Mouse (Mus musculus) MEL (cell line): Measurements from ENCODE around the gene Slc9b2. TPM values are rescaled to one million over a fixed set of nuclear protein-coding genes. Genes with fewer than 3 reads are reported as not detected.

Experiments
- DNase-seq: peaks from one replicate; pipeline ENCODE4 v3.0.0; 2011; ENCODE audit warnings: low read depth, low spot score
- H3K27ac ChIP-seq: 2 replicates; pipeline ENCODE4 v1.5.1; 2012; ENCODE audit warnings: low read depth, mild to moderate bottlenecking, control low read depth, low read length, moderate library complexity; ENCODE audit not compliant: control insufficient read depth
- H3K27me3 ChIP-seq, 2 experiments: fragments of 150-350 bp in 1 of 2; sonication (generic) in 1 of 2; 2 replicates each; pipeline ENCODE4 v1.6.1; 2012; ENCODE audit warnings: low read length in 2 of 2, mild to moderate bottlenecking in 2 of 2, improper control_type of control experiment in 1 of 2, moderate library complexity in 1 of 2; ENCODE audit not compliant: insufficient read depth in 2 of 2, control insufficient read depth in 1 of 2
- H3K36me3 ChIP-seq, 2 experiments: 2 replicates each; pipeline ENCODE4 v1.6.1; 2012 to 2014; ENCODE audit warnings: low read length in 2 of 2, improper control_type of control experiment in 1 of 2, inconsistent platforms in 1 of 2, mild to moderate bottlenecking in 1 of 2; ENCODE audit not compliant: insufficient read depth in 2 of 2, control insufficient read depth in 1 of 2
- H3K4me1 ChIP-seq, 2 experiments: fragments of 150-350 bp in 1 of 2; sonication (generic) in 1 of 2; 2 replicates each; pipeline ENCODE4 v1.6.1; 2012; ENCODE audit warnings: low read length in 2 of 2, improper control_type of control experiment in 1 of 2, mild to moderate bottlenecking in 1 of 2; ENCODE audit not compliant: insufficient read depth in 2 of 2, control insufficient read depth in 1 of 2
- H3K4me3 ChIP-seq, 2 experiments: fragments of 150-350 bp in 1 of 2; sonication (generic) in 1 of 2; 2 replicates each; pipeline ENCODE4 v1.5.1; 2012; ENCODE audit warnings: low read depth in 2 of 2, low read length in 2 of 2, mild to moderate bottlenecking in 2 of 2, moderate library complexity in 2 of 2, control low read depth in 1 of 2, improper control_type of control experiment in 1 of 2; ENCODE audit not compliant: control insufficient read depth in 1 of 2, insufficient read depth in 1 of 2
- H3K79me2 ChIP-seq: 2 replicates; pipeline ENCODE4 v1.6.1; 2012; ENCODE audit warnings: mild to moderate bottlenecking, low read length, moderate library complexity; ENCODE audit not compliant: control insufficient read depth, poor library complexity, insufficient read depth
- H3K9ac ChIP-seq: 2 replicates; pipeline ENCODE4 v1.6.1; 2012; ENCODE audit warnings: low read depth, mild to moderate bottlenecking, control low read depth, low read length, moderate library complexity; ENCODE audit not compliant: control insufficient read depth, poor library complexity, severe bottlenecking
- H3K9me3 ChIP-seq: fragments of 150-350 bp; sonication (generic); replicated peaks from 2 replicates; pipeline ENCODE4 v1.6.1; 2012; ENCODE audit warnings: mild to moderate bottlenecking, low read length, improper control_type of control experiment, moderate library complexity; ENCODE audit not compliant: insufficient read depth
- CHD1 ChIP-seq: IDR thresholded peaks from 2 replicates; pipeline ENCODE4 v1.6.1; 2012; ENCODE audit warnings: low read depth, mild to moderate bottlenecking, inconsistent platforms, low read length, improper control_type of control experiment
- CHD2 ChIP-seq: IDR thresholded peaks from 2 replicates; pipeline ENCODE4 v1.6.1; 2011; ENCODE audit warnings: low read length, improper control_type of control experiment
- E2F4 ChIP-seq: IDR thresholded peaks from 2 replicates; pipeline ENCODE4 v1.6.1; 2011; ENCODE audit warnings: low read depth, low read length, improper control_type of control experiment, borderline replicate concordance
- EP300 ChIP-seq, 2 experiments: IDR thresholded peaks; 2 replicates each; pipeline ENCODE4 v1.6.1; 2011; ENCODE audit warnings: improper control_type of control experiment in 2 of 2, low read length in 2 of 2, low read depth in 1 of 2, mild to moderate bottlenecking in 1 of 2
- ETS1 ChIP-seq: IDR thresholded peaks from 2 replicates; pipeline ENCODE4 v1.6.1; 2012; ENCODE audit warnings: low read depth, mild to moderate bottlenecking, inconsistent platforms, low read length, improper control_type of control experiment, moderate library complexity
- GABPA ChIP-seq: IDR thresholded peaks from 2 replicates; pipeline ENCODE4 v1.6.1; 2012; ENCODE audit warnings: low read depth, mild to moderate bottlenecking, inconsistent platforms, low read length, improper control_type of control experiment, moderate library complexity
- GATA1 ChIP-seq: IDR thresholded peaks from 2 replicates; pipeline ENCODE4 v1.6.1; 2011; ENCODE audit warnings: low read depth, low read length, improper control_type of control experiment
- JUND ChIP-seq: IDR thresholded peaks from 2 replicates; pipeline ENCODE4 v1.6.1; 2011; ENCODE audit warnings: low read depth, mild to moderate bottlenecking, improper control_type of control experiment, low read length
- MYB ChIP-seq: IDR thresholded peaks from 2 replicates; pipeline ENCODE4 v1.6.1; 2011; ENCODE audit warnings: mild to moderate bottlenecking, low read depth, low read length, improper control_type of control experiment
- MYC ChIP-seq: IDR thresholded peaks from 2 replicates; pipeline ENCODE4 v1.6.1; 2011; ENCODE audit warnings: low read depth, mild to moderate bottlenecking, low read length, improper control_type of control experiment, moderate library complexity
- NELFE ChIP-seq: IDR thresholded peaks from 2 replicates; pipeline ENCODE4 v1.6.1; 2011; ENCODE audit warnings: low read depth, low read length, improper control_type of control experiment
- POLR2AphosphoS2 ChIP-seq: IDR thresholded peaks from 2 replicates; pipeline ENCODE4 v1.6.1; 2011; ENCODE audit warnings: low read length, improper control_type of control experiment
- RCOR1 ChIP-seq: IDR thresholded peaks from 2 replicates; pipeline ENCODE4 v1.6.1; 2012; ENCODE audit warnings: low read depth, mild to moderate bottlenecking, inconsistent platforms, low read length, improper control_type of control experiment
- SIN3A ChIP-seq: IDR thresholded peaks from 2 replicates; pipeline ENCODE4 v1.6.1; 2012; ENCODE audit warnings: low read length, improper control_type of control experiment, inconsistent platforms
- SMC3 ChIP-seq: IDR thresholded peaks from 2 replicates; pipeline ENCODE4 v1.6.1; 2011; ENCODE audit warnings: low read depth, low read length, improper control_type of control experiment
- TAL1 ChIP-seq: IDR thresholded peaks from 2 replicates; pipeline ENCODE4 v1.6.1; 2012; ENCODE audit warnings: mild to moderate bottlenecking, inconsistent platforms, low read length, moderate library complexity, mixed read lengths
- ZKSCAN1 ChIP-seq: IDR thresholded peaks from 2 replicates; pipeline ENCODE4 v1.6.1; 2012; ENCODE audit warnings: low read depth, mild to moderate bottlenecking, inconsistent platforms, low read length, improper control_type of control experiment, moderate library complexity
- polyA plus RNA-seq, 2 experiments: library from polyadenylated mRNA; stranded (reverse) in 1 of 2; unstranded in 1 of 2; fragments of >175 nt in 1 of 2; fragments of >200 nt in 1 of 2; gene quantifications; 2 replicates each; pipeline versions ENCODE4 v1.2.1 to v1.2.4; 2012; ENCODE audit warnings: low replicate concordance in 2 of 2, low read depth in 1 of 2; ENCODE audit not compliant: insufficient read length in 2 of 2, insufficient read depth in 1 of 2, missing spikeins in 1 of 2
- total RNA-seq: library from RNA; depleted of rRNA; stranded (reverse); fragments of 300-350 nt; gene quantifications from 2 replicates; pipeline ENCODE4 v1.2.3, GENCODE M21; 2012

Gene Slc9b2
- total and polyA plus RNA-seq, 3 experiments: 1.0 to 1.3 TPM; not detected in 1

DNA sequence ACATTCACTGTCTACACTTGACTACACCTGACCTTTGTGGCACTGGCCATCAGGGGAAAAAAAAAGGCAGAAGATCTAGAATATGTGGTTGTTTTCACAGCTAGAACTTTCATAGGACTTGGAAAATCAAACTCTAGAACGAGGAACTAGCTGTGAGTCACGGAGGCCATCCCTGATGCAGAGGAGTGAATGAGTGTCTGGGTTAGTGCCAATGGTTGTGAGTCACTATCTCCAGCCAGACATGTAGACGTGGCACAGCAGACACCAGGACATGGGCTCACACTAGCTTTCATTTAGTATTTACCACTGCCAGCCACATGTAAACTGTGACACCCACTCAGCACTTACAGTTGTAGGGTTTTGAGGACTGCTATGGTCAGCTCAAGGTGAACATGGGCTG is 8.9 kb upstream of the Slc9b2 start:
- H3K4me3 ChIP-seq: peak overlapping the region in 1 of 2 experiments; percentile 7; a peak in 1 of 4 replicates
- H3K27me3 ChIP-seq: no peaks in the 10 kb centered on the region
- H3K9me3 ChIP-seq: no peaks in the 10 kb centered on the region
- H3K9ac ChIP-seq: 0 out of 2 replicates have a peak overlapping the region, but pooled peaks have one; percentile 30
- peaks cover 0 to 5% of the 10 kb centered on the region in 2 experiments; a peak in 2 of 4 replicates for H3K36me3 ChIP-seq
- H3K27ac ChIP-seq: peak overlapping the region; percentile 11; the same call in 1 of the 2 replicates
- TF ChIP-seq GABPA: no peak
- no peak for TF ChIP-seq SIN3A
- 0 out of 2 replicates have a peak, but pooled peaks have one; percentile 40 for TF ChIP-seq MYC
- 0 out of 2 replicates have a peak, but pooled peaks have one; percentile 32 for TF ChIP-seq TAL1
- no peak for TF ChIP-seq ZKSCAN1
- TF ChIP-seq CHD2: no peak
- peak; percentile 22 to 67; a peak in 2 of 4 replicates for TF ChIP-seq EP300 (IDR thresholded peaks at IDR 0.05; ENCODE audit: low read depth in 1 of 2, low read length in 2 of 2)
- TF ChIP-seq JUND: peak; percentile 66; the same call in 1 of the 2 replicates
- TF ChIP-seq ETS1: peak; percentile 22; the same call in 1 of the 2 replicates
- no peak for TF ChIP-seq NELFE
- no peak for TF ChIP-seq RCOR1
- peaks cover 0 to 16% of the 10 kb centered on the region in 2 experiments; a peak in 3 of 4 replicates for H3K4me1 ChIP-seq
- H3K79me2 ChIP-seq: no peaks in the 10 kb centered on the region
- peak; percentile 93 for DNase-seq

DNA sequence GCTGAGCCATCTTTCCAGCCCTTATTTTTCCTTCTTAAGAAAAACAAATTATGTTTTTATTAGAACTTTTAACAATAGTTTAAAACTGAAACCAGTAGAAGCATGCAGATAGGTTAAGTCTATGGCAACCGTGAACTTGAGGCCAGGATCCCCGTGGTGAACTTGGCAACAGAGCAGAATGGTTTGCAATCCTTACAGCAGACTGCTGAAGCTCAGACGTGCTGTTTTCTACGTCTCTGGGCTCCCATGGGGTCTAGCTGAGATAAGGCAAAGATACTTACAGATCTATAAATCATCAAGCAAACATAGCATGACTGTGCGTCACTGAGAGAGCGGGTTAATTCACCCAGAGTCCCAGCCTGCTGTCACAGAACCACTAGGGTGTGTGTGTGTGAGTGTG is 7.4 kb upstream of the Slc9b2 start:
- TF ChIP-seq POLR2AphosphoS2: no peak
- no peak for TF ChIP-seq SMC3
- no peak for TF ChIP-seq E2F4
- no peak for TF ChIP-seq MYB
- no peak for TF ChIP-seq CHD1
- peak; percentile 23; the same call in 1 of the 2 replicates for TF ChIP-seq GATA1
- DNase-seq: peak; percentile 63
- no peak overlapping the region for H3K27ac ChIP-seq

More for the DNA sequence above, 7.4 kb upstream of the Slc9b2 start:
- Histone ChIP-seq H3K9ac (no peak overlapping the region), H3K4me3 (peak overlapping the region; percentile 15 to 37; a peak in 1 of 4 replicates), H3K79me2 (no peaks in the 10 kb centered on the region), H3K27me3 (no peaks in the 10 kb centered on the region; a peak in 1 of 4 replicates), H3K4me1 (peaks cover 0 to 16% of the 10 kb centered on the region in 2 experiments; a peak in 3 of 4 replicates), H3K36me3 (peaks cover 0 to 5% of the 10 kb centered on the region in 2 experiments; a peak in 2 of 4 replicates), H3K9me3 (no peaks in the 10 kb centered on the region)
